Mouse (Mus musculus) urinary bladder, postnatal 10 days (tissue): Measurements from ENCODE around the gene Kcnk16.
"Not testable (repeated sequence)": the region's sequence is repeated elsewhere in the genome, so short reads cannot be mapped to it uniquely, and the experiment has no call there.

Experiments used
- DNase-seq: peaks from one replicate; pipeline ENCODE4 v3.0.0; 2022; ENCODE audit warnings: low spot score

Gene Kcnk16

GRCm38 (mm10) chr14:20269082-20269809 lies at the start of gene Kcnk16:
Kcnk16 (minus strand) TSS chr14:20269199.
- DNase-seq = no peak

GRCm38 (mm10) chr14:20315137-20315536 lies 46.1 kb upstream of the Kcnk16 start:
- DNase-seq = no peak

- not testable (repeated sequence) for DNase-seq
These were observed 36.1 kb upstream of the Kcnk16 start for GRCm38 (mm10) chr14:20305085-20305484.

- DNase-seq = no peak
These were observed 29.1 kb upstream of the Kcnk16 start for GRCm38 (mm10) chr14:20298131-20298530.

- no peak for DNase-seq
These were observed 28.6 kb upstream of the Kcnk16 start for GRCm38 (mm10) chr14:20297616-20298015.

- DNase-seq = no peak
These were observed 25.9 kb upstream of the Kcnk16 start for GRCm38 (mm10) chr14:20294947-20295346.

- peak; percentile 20 for DNase-seq
These were observed 25.3 kb upstream of the Kcnk16 start, which contains the start of gene Nudt13 for GRCm38 (mm10) chr14:20294117-20294892. Nudt13 (plus strand) TSS chr14:20294697.

GRCm38 (mm10) chr14:20291391-20291790 lies 22.4 kb upstream of the Kcnk16 start:
- no peak for DNase-seq

GRCm38 (mm10) chr14:20268421-20268820 lies 578 bp downstream of the Kcnk16 start:
- no peak for DNase-seq

- DNase-seq = no peak
These were observed 6.7 kb downstream of the Kcnk16 start for GRCm38 (mm10) chr14:20262346-20262745.

GRCm38 (mm10) chr14:20258185-20259113 lies 10.6 kb downstream of the Kcnk16 start:
- peak; percentile 34 for DNase-seq

GRCm38 (mm10) chr14:20250237-20251171 lies 18.5 kb downstream of the Kcnk16 start:
- no peak for DNase-seq

GRCm38 (mm10) chr14:20248001-20248400 lies 21.0 kb downstream of the Kcnk16 start:
- no peak for DNase-seq

- no peak for DNase-seq
These were observed 22.2 kb downstream of the Kcnk16 start for GRCm38 (mm10) chr14:20246811-20247266.

GRCm38 (mm10) chr14:20245861-20246260 lies 23.1 kb downstream of the Kcnk16 start:
- DNase-seq = no peak

GRCm38 (mm10) chr14:20245318-20245717 lies 23.7 kb downstream of the Kcnk16 start:
- no peak for DNase-seq

- DNase-seq = no peak
These were observed 25.8 kb downstream of the Kcnk16 start for GRCm38 (mm10) chr14:20243158-20243557.

GRCm38 (mm10) chr14:20242454-20242853 lies 26.5 kb downstream of the Kcnk16 start:
- no peak for DNase-seq

GRCm38 (mm10) chr14:20234403-20234802 lies 34.6 kb downstream of the Kcnk16 start:
- DNase-seq = no peak

GRCm38 (mm10) chr14:20233016-20233980 lies 35.7 kb downstream of the Kcnk16 start:
- no peak for DNase-seq
